Mouse (Mus musculus) megakaryocyte, embryonic 14.5 days (primary cell): ENCODE measurements around the gene Thop1.

Experiments
- FLI1 ChIP-seq: IDR thresholded peaks from 2 replicates; pipeline ENCODE4 v1.6.1; 2012; ENCODE audit warnings: low read length, inconsistent platforms, mixed read lengths
- GATA1 ChIP-seq: IDR thresholded peaks from 3 replicates; pipeline ENCODE4 v1.6.1; 2012; ENCODE audit warnings: mixed read lengths, low read length, inconsistent platforms, borderline replicate concordance

- TF ChIP-seq FLI1 (no peak; the same call in 1 of the 2 replicates), GATA1 (no peak)
Observed at GRCm38 (mm10) chr10:81036988-81037580, 32.8 kb upstream of the Thop1 start, which contains the start of gene Slc39a3.
